13 mouse cellular contexts compared by ENCODE assay signal in the genomic region with DNA sequence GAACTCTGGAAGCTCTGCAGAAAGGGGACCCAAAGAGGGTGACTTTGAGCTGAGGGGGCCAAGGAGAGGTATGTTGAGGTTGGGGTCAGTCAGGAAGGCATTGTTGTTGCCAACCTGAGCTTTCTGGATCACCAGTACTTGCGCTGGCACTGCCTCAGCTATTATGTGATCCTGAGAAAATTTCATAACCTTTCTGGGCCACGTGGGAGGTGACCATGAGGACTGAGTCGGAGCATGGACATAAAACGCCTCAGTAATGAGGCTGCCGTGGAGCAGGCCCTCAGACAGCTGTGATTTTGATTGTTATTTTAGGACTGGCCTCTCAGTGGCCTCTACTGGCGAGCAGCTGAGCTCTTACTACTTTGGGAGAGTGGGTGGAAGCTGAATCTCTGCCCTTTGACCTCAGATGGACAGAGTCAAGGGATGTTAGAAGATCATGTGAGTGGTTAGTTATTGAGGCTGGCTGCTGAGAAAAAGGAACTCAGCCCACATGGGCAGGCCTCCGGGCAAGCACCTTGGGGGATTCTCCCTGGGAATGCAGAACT.
A peak's percentile ranks its signal among the peaks of the same experiment; 100 is the strongest.
DNase-seq lines count a peak whose midpoint lies in the region; TF ChIP-seq lines count a peak whose summit lies in the region.
"Had no signal": no experiment of that assay in that cellular context is flagged by ENCODE, and none has a peak within 500 bp of the region (broad histone marks: within the 10 kb centered on the region; RNA-seq: fewer than 3 reads in every experiment).

No protein-coding gene starts in this region.

- H3K4me1 ChIP-seq in liver, adult 2 months (ENCODE audit: control insufficient read depth, insufficient read depth, low read length) = no peaks in the 10 kb centered on the region
- no peaks in the 10 kb centered on the region for H3K4me1 ChIP-seq in limb, embryonic 10.5 days
- H3K4me1 ChIP-seq: heart, embryonic 13.5 days had no signal

- TF ChIP-seq POLR2A in liver, adult 2 months (IDR thresholded peaks at IDR 0.05; ENCODE audit: extremely low read depth, insufficient read depth, low read length) = no peak

- H3K9me3 ChIP-seq in limb, embryonic 10.5 days (replicated peaks) = 0 out of 2 replicates have a peak, but pooled peaks cover 1% of the 10 kb centered on the region
- H3K9me3 ChIP-seq: forebrain, embryonic 12.5 days; heart, embryonic 13.5 days had no signal

- H3K9ac ChIP-seq in liver, adult 2 months (ENCODE audit: low read depth, low read length) = no peak overlapping the region
- H3K9ac ChIP-seq: forebrain, embryonic 12.5 days; heart, embryonic 13.5 days had no signal

- H3K79me2 ChIP-seq in liver, adult 2 months (ENCODE audit: control insufficient read depth, insufficient read depth, low read length) = no peaks in the 10 kb centered on the region

- H3K27ac ChIP-seq in liver, adult 2 months (replicated peaks; ENCODE audit: insufficient read depth, low read depth, low read length) = no peak overlapping the region
- H3K27ac ChIP-seq in limb, embryonic 10.5 days = no peak overlapping the region
- H3K27ac ChIP-seq: embryonic facial prominence, embryonic 10.5 days; forebrain, embryonic 12.5 days; heart, embryonic 13.5 days; left cerebral cortex, adult 2 months had no signal

- TF ChIP-seq CTCF in liver, adult 2 months (IDR thresholded peaks at IDR 0.05; ENCODE audit: low read depth, low read length) = no peak

- H3K36me3 ChIP-seq in liver, adult 2 months (ENCODE audit: control insufficient read depth, insufficient read depth, low read length) = no peaks in the 10 kb centered on the region
- H3K36me3 ChIP-seq in limb, embryonic 10.5 days = no peaks in the 10 kb centered on the region
- H3K36me3 ChIP-seq: embryonic facial prominence, embryonic 10.5 days; forebrain, embryonic 12.5 days; heart, embryonic 13.5 days had no signal

- no peak overlapping the region for H3K4me3 ChIP-seq in liver, adult 2 months (ENCODE audit: insufficient read depth, low read depth, low read length)
- H3K4me3 ChIP-seq in limb, embryonic 10.5 days = no peak overlapping the region
- H3K4me3 ChIP-seq: embryonic facial prominence, embryonic 10.5 days; forebrain, embryonic 12.5 days; heart, embryonic 13.5 days; left cerebral cortex, adult 2 months had no signal

- H3K27me3 ChIP-seq in liver, adult 2 months (ENCODE audit: control insufficient read depth, insufficient read depth, low read length) = no peaks in the 10 kb centered on the region
- no peaks in the 10 kb centered on the region for H3K27me3 ChIP-seq in limb, embryonic 10.5 days (ENCODE audit: low read depth, poor library complexity, severe bottlenecking)
- H3K27me3 ChIP-seq: forebrain, embryonic 12.5 days; heart, embryonic 13.5 days had no signal

- DNase-seq in adrenal gland, adult 8-10 months = peak; percentile 26
- DNase-seq in adrenal gland, adult 18-20 months (ENCODE audit: low spot score in 2 of 2) = no peak
- peak; percentile 6 for DNase-seq in liver, adult 2 months (ENCODE audit: extremely low read depth, low read depth, low spot score)
- no peak for DNase-seq in liver
- DNase-seq in kidney, adult 9 months = peak; percentile 68
- DNase-seq in lung, postnatal 36 days = peak; percentile 65
- no peak for DNase-seq in ovary, adult 18-20 months (ENCODE audit: low spot score)
- DNase-seq in limb, embryonic 10.5 days (ENCODE audit: low spot score) = no peak
- DNase-seq: thymus, postnatal 36 days had no signal

- 77% methylated on average over 7 of the region's 7 CpGs for WGBS in liver, adult 2 months
- 59% methylated on average over 7 of the region's 7 CpGs for WGBS in limb, embryonic 10.5 days

Comparison
In these comparisons a context has a peak if more than half of its experiments do, and no peak if none do; other contexts are left out.
1. DNase-seq: peak in adrenal gland, adult 8-10 months (single experiment), liver, adult 2 months (single experiment), kidney, adult 9 months (single experiment) and lung, postnatal 36 days (single experiment); none in adrenal gland, adult 18-20 months (0 of 2), liver (single experiment), ovary, adult 18-20 months (single experiment) and limb, embryonic 10.5 days (single experiment).